Mouse (Mus musculus): ENCODE measurements at regions not wholly inside any gene's neighbourhood (a gene's known extent, or its start where the extent isn't known, plus 50 kb on each side); places are given as distances from the start of the nearest gene placed in this dataset.

- no peak for TF ChIP-seq POLR2A (IDR thresholded peaks at IDR 0.05; ENCODE audit: borderline replicate concordance, low read depth, low read length)
- no peak for TF ChIP-seq CTCF (IDR thresholded peaks at IDR 0.05; ENCODE audit: low read depth, low read length)
These were observed 105.0 kb downstream of the Zfp36l1 start for GRCm38 (mm10) chr12:80007849-80008248.
